Mouse (Mus musculus): Measurements from ENCODE around the gene Sh2d7.
A peak's percentile ranks its signal among the peaks of the same experiment; 100 is the strongest.
"Not testable (repeated sequence)": the region's sequence is repeated elsewhere in the genome, so short reads cannot be mapped to it uniquely, and the experiment has no call there.

The Sh2d7 gene

GRCm38 (mm10) chr9:54547536-54547935 lies 8.8 kb downstream of the Sh2d7 start:
- peak; percentile 57 for DNase-seq

GRCm38 (mm10) chr9:54549433-54549832 lies 10.6 kb downstream of the Sh2d7 start:
- DNase-seq, result no peak

- DNase-seq, result no peak
These were observed 13.6 kb downstream of the Sh2d7 start for GRCm38 (mm10) chr9:54552409-54552808.

- DNase-seq, result no peak
These were observed 16.3 kb downstream of the Sh2d7 start for GRCm38 (mm10) chr9:54555044-54555443.

GRCm38 (mm10) chr9:54558731-54559130 lies 19.9 kb downstream of the Sh2d7 start:
- DNase-seq, result no peak

GRCm38 (mm10) chr9:54559771-54560471 lies 21.1 kb downstream of the Sh2d7 start, which contains the start of gene Cib2:
Gene Cib2, minus strand, starts transcription at chr9:54560218.
- DNase-seq, result peak; percentile 70

DNA sequence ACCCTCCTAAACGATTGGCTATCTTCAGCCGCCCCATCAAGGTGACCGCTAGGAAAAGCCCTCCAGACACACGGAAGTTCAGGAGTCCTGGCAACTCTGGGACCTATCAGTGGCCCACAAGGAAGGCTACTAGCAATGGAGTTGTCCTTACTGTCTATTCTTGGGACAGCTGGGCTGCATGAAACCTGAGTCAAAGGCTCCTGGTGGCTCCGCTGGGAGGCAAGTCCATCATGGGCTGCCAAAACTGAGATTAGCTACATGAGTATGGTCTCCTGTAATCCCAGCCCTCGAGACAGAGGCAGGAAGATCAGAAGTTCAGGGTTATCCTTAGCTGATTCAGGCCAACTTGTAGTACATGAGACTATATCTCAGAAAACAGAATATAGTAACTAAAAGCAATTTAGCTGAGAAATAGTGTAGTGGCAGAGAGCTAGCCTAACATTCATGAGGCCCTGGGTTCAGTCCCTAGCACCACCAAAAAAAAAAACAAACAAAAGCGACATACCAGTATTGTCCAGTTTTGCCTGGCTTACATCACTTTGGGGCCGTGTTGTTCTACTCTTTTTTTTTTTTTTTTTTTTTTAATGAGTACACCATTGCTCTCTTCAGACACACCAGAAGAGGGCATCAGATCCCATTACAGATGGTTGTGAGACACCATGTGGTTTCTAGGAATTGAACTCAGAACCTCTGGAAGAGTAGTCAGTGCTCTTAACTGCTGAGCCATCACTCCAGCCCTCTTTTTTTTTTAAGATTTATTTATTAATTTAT lies 22.2 kb downstream of the Sh2d7 start:
- no peak for DNase-seq

GRCm38 (mm10) chr9:54566958-54567357 lies 28.2 kb downstream of the Sh2d7 start:
- no peak for DNase-seq

- DNase-seq, result no peak
These were observed 29.9 kb downstream of the Sh2d7 start for GRCm38 (mm10) chr9:54568732-54569131.

GRCm38 (mm10) chr9:54571130-54571839 lies 32.5 kb downstream of the Sh2d7 start:
- no peak for DNase-seq

DNA sequence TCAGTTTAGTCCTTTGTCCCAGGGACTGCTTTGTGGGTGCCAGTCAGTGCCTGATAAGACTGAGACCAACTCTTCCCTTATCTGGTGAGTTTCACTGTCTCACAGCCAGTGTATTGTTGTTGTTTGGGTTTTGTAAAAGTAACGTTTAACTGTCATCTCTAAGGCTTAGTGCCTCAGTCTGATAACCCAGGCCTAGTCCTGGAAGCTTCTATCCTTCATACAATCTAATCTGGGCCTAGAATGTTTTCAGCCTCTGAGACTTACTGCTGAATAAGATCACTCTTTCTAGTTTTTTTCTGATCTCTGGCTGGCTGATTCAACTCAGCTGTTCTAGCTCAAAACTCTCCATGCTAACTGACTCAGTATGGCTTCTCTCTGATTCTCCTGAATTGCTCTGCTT lies 44.9 kb downstream of the Sh2d7 start:
- no peak for DNase-seq

- DNase-seq, result not testable (repeated sequence)
These were observed 45.3 kb downstream of the Sh2d7 start for GRCm38 (mm10) chr9:54584127-54584526.

- no peak for DNase-seq
These were observed 47.0 kb downstream of the Sh2d7 start for GRCm38 (mm10) chr9:54585839-54586198.

- peak; percentile 99 for DNase-seq
These were observed 47.6 kb downstream of the Sh2d7 start, which contains the start of gene Idh3a for GRCm38 (mm10) chr9:54586199-54587061. Gene Idh3a, plus strand, starts transcription at chr9:54586334.

GRCm38 (mm10) chr9:54587863-54588262 lies 49.1 kb downstream of the Sh2d7 start:
- DNase-seq, result no peak

- DNase-seq, result not testable (repeated sequence)
These were observed 54.9 kb downstream of the Sh2d7 start for GRCm38 (mm10) chr9:54593652-54594051.
